Mouse (Mus musculus) kidney, adult 8-10 months (tissue): ENCODE results near the gene Pidd1.

Experiments
- DNase-seq, 2 experiments: peaks; one replicate each; pipeline ENCODE4 v3.0.0; 2022

Pidd1 gene

DNA sequence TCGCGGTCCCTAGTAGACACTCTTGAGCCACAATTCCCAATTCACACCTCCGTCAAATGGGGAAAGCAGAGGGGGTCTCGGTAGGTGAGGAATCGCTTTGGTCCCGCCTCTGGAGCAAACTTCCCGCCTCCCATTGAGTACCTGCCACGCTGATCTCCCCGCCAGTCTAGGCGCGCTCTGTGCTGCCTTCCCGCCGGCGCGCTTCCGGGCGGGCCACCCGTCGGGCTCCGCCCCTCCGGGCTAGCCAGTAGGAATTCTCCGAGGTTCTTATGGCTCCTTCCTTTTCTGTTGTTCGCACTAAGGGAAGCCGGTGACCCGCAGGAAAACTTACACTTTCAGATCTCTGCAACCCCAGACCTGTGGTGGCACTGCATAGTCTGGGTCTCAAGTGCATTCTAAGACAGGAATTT, at the start of gene Pidd1:
Gene Pidd1 (minus strand): TSS at position 198 of the 410 bp plus-strand sequence.
- DNase-seq, result peak in 1 of 2 experiments; percentile 72

DNA sequence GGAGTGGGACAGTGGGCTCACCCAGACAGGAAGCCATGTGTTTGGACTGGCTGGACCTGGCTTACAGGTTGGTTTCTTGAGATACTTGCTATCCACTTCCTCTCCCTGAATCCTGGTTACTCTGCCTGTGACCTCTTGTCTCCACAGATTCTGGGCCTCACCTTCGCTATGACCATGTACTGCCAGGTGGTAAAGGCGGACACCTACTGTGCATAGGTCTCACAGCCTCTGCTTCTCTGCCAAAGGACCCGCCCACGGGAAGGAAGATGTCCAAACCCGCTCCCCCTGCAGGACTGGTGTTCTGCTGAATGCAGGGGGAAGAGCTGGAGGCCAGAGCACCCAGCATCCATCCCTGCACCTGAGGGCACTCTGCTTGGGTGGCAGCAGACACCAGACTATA, 48.9 kb upstream of the Pidd1 start:
- no peak for DNase-seq

DNA sequence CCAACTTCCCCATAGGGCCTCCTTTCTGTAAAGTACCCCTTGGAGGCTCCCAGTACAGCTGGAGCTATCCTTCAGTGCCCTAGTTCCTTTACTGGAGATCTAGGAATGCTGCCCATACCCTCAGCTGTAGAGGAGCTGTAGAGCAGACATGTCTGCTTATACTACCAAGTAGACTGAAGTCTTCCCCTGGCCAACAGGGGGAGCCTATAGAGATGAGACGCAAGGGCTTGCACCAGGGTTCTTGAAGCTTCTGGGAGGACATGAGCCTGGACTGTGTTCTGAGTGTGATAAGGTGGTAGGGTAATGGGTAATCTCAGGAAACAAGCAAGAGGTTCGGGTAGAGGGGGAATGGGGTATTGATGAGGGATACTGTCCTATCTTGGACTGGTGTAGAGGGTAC, 47.3 kb upstream of the Pidd1 start:
- DNase-seq, result no peak

DNA sequence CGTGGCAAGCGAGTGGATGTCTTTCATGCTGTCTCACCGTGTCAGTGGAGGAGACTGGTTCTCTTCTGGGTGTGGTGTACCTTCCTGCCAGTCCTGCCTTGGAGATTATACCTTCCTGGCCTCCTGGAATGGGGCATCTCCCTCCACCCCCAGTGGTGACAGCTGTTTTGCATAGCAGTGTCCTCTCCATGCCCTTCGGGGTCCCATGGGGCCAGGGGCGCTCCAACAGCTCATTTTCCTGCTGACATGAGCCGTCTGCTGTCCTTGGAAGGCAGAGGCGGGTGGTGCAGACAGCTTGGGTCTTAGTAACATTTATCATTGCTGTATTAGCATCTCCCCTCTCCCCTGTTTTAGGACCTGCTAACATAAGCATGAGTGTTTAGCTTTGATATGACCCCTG, 43.3 kb upstream of the Pidd1 start:
- DNase-seq, result no peak

DNA sequence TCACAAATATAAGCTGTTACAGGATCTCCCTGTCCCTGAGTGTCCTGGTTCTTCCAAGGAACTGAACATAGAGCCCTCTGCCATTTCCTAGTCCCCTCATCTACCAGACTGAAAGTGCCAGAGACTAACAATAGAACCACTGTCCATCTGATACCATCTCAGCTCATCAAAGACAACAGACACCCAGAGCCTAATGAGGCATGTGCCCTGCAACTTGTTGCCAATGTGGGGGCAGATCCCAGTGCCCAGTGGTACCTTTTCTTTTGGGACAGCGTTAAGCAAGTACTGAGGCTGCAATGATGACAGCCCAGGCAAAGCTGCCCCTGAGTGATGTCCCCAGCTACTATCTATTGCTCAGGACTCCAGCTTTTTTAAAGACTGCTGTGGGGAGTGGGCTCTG, 42.4 kb upstream of the Pidd1 start:
- DNase-seq, result no peak

DNA sequence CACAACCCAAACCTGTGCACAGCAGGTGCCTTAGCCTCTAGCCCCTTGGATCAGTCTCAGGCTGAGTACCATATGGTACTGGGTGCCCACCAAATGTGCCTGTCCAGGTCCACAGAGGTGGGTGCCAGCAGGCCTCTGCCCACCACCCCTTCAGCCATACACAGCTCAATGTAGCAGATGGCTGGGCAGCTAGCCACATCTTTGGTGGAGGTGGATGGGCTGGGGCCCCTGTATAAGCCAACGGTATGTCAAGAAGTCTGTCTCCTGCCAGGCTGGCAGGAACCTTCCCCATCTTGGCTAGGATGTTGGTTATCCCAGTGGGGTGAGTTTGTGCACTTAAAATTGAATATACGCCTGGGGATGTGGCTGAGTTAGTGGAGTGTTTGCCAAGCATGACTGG, 41.8 kb upstream of the Pidd1 start:
- DNase-seq, result no peak

DNA sequence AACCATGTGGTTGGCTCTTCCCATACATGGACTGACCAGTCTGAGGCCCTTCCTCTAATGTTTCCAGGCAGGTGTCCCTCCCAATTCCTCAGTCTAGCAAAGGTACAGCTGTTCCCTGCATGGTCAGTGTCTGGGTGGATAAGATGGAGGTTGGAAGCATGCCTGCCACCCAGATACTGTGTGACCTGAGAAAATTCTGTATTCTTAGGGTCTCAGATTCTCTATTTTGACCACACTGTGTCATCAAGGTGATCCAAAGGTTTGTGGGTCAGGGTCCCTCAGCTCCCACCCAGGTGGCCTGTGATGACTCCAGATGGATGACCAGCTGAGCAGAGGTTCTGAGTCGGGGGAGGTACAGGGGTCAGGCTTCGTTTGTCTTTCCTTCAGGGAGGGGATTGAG, 41.4 kb upstream of the Pidd1 start:
- no peak for DNase-seq

DNA sequence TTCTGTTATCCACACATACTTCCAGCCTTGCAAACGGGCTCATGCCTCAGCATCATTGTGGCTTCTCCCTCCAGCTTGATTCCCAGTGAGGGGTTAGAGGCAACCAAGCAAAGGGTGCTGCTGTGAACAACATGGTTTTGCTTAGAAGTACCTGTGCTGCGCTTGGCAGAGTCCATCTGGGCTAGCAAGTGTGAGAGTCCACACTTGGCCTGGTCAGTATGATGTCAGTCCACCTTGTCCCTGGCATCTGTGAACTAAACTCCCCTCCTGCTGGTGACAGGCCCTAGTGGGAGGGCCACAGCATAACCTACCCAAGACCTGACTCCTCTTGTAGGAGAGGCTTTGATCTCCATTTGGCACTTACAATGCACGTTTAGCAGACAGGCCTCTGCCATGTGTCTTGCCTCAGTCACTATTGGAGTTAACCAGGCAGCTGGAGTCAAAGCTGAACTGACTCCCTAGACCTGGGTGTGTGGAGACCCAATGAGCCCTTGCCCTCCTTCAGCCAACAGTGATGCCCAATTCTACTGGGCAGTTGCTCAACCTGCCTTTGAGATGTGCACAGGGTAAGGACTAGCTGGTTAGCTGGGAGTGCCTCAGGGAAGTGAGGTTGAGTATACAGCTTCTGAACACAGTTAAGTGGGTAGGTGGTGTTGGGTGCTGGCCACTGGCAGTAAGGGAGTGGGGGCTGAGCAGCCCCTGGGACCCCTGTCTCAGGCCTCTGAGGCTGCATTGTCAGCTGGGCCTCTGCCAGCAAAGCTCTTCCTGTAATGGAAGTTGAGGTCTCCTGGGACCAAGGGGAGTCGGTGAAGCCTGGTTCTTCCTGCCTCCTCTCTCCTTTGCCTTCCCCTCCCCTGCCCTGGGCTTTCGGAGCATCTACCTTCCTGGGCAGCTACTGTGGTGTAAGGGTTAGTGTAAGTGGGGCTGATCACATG, 40.6 kb upstream of the Pidd1 start:
- no peak for DNase-seq

DNA sequence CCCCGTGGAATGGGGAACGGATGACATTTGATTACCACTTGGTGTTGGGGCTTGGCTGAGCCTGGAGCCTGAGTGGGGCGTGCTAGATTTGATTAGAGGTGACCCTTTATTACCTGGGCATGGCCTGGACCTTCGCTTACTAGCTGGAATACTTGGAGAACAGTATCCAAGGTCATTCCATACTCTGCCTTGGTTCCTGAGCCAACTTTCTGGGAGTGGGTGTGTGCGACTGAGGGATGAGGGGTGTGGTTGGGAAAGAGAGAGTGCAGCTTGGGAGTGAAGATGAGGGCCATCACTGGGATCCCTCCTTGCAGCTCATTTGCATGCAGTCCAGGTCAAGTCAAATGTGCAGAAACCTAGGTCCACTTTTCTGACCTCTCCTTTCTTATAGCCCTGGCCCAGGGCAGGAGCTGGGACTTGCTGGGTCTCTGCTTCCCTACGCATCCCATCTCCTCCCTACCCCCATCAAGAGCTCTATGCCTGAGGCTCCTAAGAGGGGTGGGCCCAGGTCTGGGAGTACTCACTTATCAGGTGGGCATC, 39.4 kb upstream of the Pidd1 start:
- DNase-seq, result no peak

DNA sequence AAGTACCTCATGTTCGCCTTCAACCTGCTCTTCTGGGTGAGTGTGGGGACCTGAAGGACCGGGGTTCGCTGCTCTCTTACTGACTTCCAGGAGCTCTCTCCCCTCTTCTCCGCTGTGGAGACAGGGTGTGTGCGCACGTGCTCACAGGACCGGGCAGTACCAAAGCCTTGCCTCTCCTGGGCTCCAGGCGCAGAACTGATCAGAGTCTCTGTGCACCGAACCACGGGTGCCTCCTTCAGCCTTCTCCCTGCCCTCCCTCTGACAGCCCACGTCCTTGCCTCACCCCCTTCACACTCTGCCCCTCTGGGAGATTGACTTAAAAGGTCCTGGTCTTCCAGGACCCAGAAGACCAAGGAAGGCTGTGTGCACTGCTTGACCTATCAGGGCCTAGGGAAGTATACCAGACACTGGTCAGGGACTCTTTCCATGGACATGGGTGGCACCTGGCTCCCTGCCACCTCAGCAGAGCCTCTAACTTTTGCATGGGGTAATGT, 38.8 kb upstream of the Pidd1 start:
- no peak for DNase-seq

DNA sequence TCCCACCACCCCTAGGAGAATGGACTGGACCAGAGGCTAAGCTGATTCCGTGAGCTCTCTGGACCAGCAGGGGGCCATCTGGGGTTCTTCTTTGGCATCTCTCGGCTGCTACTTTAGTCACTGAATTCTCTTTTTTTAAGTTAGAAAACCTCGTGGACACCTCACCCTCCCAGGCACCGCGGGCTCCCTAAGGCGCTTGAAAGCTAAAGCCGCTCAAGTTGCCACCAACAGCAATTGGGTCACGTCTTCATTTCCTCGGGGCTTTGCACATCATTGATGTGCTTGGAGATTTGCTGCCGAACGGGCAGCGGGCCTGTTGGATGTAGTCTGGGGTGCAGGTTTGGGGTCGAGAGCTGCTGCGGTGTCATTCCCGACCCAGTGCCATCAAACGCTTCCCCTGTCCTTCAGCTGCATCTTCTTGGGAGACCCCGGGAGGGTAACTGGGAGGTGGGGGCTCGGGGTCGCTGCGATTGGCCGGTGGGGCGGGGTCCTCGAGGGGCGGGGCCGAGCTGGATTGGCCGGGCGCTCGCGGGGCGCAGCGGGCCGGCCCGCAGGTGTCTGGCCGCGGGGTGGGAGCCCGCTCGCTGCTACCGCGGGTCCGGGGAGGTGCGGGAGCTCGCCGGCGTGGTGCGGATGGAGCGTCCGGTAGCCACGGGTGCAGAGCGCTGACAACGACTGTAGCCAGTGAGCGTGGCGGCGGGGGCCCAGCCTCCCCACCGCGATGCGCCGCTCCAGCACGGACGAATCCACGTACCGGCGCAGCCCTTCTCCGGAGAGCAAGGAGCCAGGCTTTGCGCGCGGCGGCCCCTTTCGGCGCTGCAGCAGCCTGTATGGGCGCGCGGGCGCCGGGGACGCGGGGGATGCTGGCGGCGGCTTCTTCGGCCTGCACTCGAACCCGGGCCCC, 37.9 kb upstream of the Pidd1 start:
- DNase-seq, result peak in 1 of 2 experiments; percentile 52

DNA sequence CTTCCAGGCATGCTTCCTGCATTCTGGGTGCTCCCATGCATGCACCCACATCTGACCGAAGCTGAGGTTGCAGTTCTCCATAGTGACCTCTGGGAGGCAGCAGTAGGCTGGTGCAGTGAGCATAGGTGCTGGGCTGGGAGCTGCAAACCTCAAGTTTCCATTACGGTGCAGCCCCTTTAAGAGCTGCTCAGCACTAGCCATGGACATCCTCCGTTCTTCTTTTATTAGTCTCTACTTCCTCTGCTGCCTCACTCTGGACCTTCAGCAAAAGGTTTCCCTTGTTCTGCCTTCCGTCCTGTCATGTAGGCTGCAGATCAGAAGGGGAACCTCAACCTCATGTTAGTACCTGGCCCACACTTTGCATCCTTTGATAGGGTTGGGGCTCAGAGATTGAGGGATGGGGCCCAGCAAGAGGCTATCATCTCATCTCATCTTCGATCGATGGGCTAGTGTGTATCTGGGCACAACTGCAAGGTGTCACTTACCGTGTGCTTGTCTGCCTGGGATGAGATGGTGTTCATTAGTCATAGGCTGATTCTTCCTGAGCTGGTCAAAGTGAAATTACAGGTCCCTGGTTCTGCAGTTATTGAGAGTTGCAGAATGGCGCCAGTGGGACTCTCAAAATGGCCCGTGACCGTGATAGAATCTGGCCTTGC, 37.1 kb upstream of the Pidd1 start:
- DNase-seq, result peak; percentile 71 to 75

DNA sequence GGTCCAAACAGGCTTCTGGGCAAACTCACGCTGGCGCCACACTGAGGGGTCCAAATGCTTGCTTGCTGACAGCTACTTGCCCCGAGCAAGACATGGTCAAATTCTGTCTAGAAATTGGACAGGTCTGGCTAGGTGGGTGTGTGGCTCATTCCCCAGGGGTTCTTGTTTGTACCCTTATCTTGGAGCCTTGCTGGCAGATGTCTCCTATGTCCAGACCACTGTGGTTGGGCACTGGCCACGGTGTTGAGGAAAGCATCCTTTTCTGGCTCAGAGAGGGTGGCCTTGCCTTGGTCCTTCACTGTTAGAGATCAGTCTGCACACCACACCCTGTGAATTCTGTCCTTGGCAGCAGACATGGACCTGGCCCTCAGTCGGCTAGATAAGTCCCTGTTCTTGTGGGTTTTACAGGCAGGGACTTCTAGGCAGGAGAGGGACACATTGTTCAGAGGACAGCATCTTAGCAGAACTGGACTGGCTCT, 34.5 kb upstream of the Pidd1 start:
- DNase-seq, result no peak

DNA sequence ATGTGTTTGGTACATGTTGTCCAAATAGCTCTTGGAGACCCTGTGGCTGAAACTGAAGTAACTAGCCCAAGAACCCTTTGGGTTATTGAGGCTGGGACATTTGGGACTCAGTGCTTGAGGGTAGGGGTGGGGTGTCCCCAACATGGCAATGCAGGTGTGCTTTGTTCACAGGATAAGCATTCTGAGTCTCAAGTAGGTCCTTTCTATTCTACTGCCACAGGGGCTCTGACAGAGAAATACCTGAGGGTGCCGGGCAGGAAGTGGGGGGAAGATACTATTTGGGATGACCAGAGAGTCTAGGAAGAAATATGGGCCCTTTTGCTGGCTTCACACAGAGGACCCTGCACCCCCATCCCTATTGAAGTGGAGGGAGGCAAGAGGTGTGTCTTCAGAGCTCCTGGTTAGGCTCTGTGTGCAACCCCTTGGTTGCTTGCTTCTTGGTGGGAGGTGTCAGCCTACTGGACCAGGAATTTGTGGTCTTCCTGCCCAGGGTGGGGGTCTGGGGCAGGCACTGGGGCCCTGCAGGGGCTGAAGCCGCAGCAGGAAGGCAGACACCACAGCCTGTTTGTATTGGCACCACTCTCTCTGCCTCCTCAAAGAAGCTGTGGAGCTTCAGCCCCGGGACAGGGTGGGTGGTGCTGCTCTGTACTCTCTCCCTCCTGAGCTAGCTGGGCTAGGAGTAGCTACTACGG, 33.9 kb upstream of the Pidd1 start:
- DNase-seq, result peak in 1 of 2 experiments; percentile 35

DNA sequence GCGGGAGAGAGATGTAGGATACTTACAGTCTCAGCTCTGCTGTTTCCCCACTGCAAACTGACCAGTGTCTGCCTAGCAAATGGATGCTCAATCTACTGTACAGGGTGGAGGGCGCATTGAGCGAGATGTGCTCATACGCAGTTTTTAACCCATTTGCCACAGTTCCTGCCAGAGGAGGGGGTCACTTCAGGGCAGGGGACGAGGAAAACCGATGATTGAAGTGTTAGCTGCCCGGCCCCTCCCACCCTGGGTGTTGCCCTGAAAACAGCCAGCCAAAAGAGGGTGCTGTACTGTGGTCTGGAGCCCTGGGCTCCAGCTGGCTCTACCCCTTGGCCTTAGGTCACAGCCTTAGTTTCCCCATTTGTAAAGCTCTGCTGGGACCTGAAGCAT, 33.2 kb upstream of the Pidd1 start:
- no peak for DNase-seq

DNA sequence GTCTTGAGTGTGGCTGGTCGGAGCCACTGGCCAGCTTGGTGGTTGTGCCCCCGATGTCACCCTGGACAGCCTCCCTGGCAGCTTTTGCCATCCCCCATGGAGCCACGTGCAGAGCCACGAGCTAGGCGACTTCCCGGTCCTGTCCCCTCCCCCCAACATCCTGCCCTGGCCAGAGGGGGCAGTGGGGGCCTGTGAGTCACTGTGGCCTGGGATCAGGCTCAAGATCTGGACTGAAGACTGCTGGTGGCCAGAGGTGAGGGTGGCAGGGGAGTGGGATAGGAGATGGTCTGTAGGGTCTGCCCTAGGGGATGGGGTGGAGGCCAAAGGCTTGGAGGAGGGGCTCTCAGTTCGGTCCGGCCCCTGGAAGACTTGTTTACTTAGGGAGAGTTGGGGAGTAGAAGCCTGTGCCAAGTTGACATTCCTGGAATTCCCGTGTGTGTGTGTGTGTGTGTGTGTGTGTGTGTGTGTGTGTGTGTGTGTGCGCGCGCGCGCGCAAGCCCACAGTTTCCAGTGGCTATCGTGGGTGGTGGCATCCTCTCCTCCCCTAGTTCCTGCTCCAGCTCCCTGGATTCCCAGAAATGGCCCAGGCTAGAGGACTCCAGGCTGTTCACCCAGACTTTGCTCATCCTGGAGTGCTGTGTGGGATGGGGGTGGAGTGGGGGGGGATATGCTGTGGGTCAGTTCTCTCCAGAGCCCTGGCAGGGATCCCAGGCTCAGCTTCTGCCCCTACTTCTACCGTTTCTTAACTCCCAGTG, 32.6 kb upstream of the Pidd1 start:
- DNase-seq, result peak; percentile 93 to 94

DNA sequence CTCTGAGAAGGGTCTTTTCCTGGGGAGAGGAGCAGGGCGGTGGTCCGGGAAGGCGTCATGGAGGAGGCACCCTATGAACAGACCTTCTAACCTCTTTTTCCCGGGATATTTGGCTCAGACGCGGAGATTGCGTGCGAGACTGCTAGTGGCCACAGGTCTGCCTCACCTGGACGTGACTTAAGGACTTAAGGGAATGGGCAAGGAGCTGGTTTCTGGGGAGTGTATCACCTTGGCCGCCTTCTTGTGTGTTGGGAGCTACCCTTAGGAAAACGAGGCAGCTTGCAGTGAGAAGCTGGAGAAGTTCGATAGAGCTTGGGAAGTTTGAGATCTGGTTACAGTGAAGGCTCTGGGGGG, 32.0 kb upstream of the Pidd1 start:
- no peak for DNase-seq

DNA sequence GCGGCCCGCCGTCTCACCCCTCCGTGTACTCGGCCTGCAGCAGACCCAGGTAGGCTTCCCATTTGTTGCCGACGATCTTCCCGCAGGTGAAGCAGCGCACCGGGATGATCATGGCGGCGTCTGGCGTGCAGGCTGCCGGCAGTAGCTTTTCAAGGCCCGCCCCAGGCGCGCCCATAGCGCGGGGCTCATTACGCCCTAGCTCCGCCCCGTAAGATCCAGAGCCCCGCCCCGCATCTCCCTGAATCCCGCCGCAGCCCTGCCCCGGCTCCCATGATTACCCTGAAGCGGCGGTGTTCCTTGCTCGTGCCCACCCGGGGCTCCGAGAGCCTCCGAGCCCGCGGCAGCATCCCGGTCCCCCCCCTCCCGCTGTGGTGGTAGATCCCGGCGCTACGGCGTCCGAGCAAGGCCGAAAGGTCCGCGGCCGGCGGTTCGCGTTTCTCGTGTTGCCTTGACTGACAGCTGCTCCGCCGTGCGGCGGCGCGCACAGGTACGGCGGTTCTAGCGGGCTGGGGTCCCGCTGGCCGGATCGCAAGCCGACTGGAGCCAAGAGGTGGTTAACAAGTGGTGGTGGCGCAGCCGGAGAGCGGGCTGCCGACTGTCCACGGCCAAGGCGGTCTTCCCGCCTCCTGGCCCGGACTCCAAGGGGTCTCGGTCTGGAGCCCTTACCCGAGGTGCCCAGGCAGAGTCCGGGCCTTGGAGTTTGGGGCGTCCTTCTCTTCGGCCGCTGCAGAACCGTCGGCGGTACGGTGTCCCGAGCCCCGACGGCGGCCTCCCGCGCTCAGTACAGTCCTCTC, 31.4 kb upstream of the Pidd1 start, which contains the start of the genes Polr2l and Tspan4:
Gene Polr2l (minus strand): TSS at position 122 of the 794 bp plus-strand sequence.
Gene Tspan4 (plus strand): TSS at position 230 of the 794 bp plus-strand sequence.
- peak; percentile 80 to 87 for DNase-seq

DNA sequence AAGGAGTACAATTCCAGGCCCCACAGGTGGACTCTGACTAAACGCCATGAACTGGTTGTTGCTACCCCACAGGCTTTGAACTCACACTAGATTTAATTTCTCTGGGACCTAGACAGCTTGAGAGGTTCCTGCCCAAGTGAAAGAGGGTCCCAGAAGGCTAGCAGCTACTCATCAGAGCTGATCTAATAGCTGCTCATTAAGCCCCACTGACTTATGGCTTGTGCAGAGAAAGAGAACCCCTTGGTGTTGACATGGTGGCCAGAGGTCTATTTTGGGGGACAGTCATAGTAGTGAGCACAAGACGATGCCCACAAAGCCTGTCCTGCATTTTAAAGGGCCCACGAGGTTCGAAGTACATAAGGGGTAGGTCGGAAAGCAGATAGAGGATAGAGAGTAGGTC, 30.3 kb upstream of the Pidd1 start:
- DNase-seq, result no peak

DNA sequence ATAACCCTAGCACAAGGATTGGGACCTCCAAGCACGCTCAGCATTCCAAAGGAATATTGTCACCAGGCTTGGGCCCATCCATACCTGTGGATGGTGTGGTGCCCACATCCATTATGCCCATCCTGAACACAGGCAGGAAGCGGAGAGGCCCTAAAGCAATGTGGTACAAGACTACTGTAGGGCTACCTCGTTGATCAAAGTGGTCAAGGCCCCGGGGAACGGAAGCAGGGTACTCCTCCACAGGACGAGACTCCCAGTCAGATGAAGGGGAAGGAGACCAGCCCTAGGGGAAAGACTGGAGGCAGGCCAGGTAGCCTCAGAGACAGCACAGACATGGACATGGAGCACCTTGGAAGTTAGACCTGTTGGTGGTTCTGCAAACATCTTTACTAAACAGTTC, 28.9 kb upstream of the Pidd1 start:
- DNase-seq, result no peak
